Mouse (Mus musculus) lung, postnatal 0 days (tissue): Measurements from ENCODE around the gene Flrt1.

Experiments
- CTCF ChIP-seq: IDR thresholded peaks from 2 replicates; pipeline ENCODE4 v1.5.1; 2016; ENCODE audit warnings: antibody characterized with exemption, mild to moderate bottlenecking
- EP300 ChIP-seq: IDR thresholded peaks from 2 replicates; pipeline ENCODE4 v1.6.1; 2016; ENCODE audit warnings: antibody characterized with exemption, mild to moderate bottlenecking, control low read depth

GRCm38 (mm10) chr19:7054772-7055171, 50.8 kb downstream of the Flrt1 start:
- TF ChIP-seq CTCF (no peak), EP300 (peak; percentile 29; the same call in 1 of the 2 replicates)
